Mouse (Mus musculus) lung, postnatal 10 days (tissue): ENCODE measurements around the gene Strada.

ENCODE experiments used
- DNase-seq: peaks from one replicate; pipeline ENCODE4 v3.0.0; 2021

The Strada gene

DNA sequence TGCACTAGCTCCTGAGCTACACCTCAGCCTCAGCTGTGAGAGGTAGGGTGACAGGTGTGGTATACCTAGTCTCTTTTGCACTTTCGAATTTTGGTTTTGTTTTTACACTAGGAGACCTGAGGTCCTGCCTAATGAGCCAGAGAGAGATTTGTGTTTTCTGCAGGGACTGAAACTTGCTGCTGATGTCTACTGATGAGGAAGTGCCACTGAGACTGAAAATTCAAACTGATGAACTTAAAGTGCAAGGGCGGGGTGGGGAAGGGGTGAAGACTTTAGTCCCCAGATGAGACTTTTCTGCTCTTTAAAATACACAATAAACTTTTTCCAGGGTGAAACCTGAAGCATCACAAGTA is 21.5 kb downstream of the Strada start:
- DNase-seq = no peak

DNA sequence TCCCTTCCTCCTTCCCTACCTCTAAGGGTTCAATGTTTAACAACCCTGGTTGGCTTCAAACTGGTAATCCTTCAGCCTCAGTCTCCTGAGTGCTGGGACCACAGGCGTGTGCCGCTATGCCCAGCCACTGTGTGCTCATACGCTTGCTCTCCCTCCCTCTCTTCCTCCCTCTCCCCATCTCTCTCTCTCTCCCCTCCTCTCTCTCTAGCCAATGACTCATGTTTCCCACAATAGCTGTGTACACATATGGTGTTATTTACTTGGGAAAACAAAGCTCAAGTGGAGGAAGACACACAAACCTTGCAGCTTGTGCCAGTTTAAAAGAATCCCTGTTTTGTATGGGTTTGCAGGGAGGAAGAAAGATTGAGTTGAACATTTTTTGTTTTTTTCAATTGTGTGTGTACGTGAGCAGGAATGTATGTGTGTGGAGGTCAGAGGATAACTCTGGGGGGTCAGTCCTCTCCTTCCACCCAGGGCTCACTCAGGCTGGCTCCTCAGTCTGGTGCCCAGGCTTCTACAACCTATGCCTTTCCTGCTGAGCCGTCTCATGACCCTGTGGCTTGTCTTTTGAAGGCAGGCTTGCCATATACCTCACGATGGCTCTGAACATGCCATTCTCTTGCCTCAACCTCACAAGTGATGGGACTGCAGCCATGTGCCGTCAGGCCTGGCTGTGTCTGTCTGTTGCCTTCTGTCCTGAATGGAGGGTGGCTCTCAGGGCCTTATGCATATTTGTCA is 22.1 kb downstream of the Strada start:
- DNase-seq = no peak

DNA sequence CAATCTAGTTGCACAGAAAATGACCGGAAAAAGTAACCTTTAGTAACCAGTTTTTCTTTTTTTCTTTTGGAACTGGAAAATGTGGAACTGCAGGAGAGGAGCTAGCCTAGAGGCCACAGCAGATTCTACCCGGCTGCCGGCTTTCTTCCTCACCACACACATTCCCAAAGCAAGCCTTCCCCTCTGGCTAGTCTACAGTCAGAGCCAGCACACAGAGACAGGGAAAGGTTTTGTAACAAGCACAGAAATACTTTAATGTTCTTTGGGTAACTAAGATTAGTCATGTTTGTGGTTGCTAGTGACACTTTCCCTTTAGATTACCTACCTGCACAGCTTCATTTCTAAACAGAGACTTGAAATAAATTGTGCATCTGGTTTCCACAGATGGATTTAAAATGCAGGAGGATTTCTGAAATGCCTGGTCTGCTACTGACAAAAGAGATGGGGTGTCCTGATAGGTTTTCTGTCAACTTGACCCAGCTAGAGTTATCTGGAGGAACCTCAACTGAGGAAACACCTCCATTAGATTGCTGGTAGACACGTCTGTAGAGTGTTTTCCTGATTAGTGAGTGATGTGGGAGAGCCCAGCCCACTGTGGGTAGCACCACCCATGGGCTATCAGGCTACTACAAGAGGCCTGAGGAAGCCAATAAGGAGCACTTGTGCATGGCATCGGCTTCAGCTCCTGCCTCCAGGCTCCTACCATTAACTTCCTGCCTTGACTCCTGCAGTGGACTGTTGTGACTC is 23.8 kb downstream of the Strada start:
- no peak for DNase-seq

DNA sequence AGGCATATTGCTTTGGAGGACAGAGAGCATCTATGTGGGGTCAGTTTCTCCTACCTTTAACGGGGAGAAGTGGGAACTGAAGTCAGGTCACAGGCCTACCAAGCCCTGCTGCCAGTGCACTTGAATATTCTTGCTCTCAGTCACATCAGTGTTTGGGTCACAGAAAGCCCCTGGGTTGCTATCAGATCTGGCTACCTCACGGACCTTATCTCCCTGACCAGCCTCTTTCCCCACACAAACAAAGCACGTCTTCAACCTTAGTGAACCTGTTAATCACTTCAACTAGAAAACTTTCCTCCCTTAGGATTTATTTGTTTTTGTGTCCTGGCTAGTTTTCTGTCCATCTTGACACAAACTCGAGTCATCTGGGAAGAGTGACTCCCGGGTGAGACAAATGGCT is 25.6 kb downstream of the Strada start:
- DNase-seq = no peak

DNA sequence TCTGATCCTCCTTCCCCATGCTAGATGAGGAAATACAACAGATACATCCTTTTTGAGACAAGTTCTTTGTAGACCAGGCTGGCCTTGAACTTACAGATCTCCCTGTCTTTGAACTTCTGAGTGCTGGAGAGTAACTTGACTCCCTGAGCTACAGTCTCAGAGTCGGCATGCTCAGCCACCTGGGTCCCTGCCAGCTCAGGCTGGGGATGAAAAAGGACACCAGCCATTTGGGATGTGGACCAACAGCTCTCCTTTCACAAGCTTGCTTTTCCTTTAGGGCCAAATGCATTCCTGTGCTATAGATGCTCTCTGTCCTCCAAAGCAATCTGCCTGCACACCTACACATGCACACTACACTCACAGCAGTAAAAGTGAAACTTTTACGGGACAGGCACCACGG is 26.9 kb downstream of the Strada start:
- DNase-seq = no peak

DNA sequence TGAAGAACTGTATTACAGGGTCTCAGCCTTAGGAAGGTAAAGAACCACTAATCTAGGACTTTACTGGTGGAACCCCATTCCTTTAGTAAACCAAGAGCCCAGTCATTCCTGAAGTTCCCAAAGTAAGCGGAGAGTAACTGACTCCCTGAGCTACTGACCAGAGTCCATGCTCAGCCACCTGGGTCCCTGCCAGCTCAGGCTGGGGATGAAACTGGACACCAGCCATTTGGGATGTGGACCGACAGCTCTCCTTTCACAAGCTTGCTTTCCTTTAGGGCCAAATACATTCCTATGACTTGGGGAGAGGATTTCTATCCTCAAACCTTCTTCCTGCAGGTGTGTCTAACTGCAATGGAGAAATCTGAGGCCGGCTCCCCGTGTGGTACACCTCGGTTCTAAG is 27.6 kb downstream of the Strada start:
- no peak for DNase-seq

DNA sequence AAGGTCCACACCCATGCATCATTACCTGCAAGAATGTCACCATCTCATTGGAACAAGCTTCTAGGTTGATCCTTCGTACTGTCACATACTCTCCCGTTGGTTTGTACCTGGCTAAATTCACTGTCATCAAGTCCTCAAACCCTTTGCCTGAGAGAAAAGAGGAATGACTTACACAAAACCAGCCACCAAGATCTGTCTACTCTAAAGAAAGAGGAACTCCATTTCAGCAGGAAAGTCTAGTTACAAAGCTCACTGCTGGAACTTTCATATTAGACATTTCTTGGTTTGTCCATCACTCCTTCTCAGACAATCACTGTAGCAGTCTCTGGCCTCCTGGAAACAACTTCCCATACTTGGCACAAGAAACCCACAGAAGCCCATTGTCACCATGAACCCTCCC is 28.7 kb downstream of the Strada start:
- no peak for DNase-seq

DNA sequence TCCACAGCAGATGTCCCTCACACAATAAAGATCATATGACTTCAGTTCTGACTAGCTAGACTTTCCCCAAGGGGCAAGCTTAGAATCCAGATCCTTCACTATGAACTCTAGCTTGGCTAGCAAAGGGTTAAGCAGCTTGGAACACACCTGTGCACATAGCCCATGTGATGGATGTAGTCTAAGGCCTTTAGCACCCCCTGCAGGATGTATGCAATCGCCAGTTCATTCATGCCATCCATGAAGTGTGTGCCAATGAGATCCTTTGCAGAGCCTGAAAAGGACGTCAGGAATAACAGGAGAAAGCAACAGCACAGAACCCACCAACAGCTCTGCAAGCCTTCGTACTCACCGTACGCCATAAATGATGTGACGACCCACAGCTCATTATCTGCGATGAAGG is 31.2 kb downstream of the Strada start:
- DNase-seq = peak; percentile 67

DNA sequence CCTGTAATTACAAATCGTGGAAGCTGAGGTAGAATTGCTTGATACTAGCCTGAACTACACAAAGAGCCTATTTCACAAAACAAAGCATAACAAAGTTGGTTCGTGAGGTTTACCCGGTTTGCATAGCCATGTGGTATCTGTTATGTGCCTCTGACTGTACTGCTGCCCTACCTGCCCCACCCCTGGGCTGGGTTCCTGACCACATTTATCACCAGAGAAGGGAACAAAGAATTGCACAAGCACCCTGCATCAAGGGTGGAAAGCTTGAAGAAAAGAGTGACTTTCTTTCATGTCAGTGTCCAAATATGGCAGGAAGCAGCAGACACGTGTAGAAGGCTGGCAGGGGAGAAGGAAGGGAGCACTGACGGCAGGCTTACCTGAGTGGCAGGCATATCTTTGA is 34.5 kb downstream of the Strada start:
- no peak for DNase-seq

DNA sequence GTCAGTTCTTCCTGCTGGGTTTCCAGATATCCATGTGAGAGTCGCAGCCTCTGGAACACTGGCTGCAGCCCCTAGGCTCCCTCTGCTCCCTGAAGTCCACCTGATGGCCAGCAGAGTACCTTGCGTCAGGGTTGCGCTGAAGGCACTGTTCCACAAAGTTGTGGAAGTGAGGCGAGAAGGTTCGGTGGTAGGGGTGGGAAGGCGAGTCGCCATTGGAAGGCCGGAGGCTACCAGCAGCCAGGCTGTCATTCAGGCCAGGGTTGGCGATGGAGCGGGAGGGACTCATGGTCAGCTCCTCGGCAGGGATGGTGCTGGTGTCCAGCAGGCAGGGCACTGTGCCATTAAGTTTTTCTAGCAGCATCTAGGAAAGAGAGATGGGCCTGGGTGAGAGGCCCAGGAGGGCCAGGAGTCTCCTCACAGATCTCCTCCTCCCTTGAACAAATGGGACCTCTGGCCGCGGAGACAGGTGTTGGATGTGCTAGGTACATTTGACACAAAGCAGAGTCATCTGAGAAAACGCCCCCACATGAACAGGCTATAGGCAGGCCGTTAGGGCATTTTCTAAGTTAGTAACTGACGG is 37.3 kb downstream of the Strada start:
- DNase-seq = no peak

DNA sequence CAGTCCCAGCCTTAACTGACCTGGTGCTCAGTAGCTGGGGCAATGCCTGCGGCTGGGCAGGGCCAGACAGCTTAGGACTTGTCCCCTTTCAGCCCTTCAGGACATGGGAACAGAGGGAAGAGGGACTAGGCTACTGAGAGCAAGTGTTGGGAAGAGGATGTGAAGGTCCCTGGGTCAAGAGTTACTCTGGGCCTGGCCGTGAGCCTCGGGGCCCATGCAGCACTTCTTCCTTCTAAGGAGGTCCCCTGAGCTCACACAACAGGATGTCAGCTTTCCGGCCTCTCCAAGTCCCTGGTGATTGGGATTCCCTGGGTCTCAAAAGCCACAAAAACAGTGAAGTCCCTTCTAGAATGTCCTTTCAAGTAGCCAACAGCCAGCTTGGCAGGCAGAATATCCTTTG is 38.4 kb downstream of the Strada start:
- DNase-seq = peak; percentile 34

DNA sequence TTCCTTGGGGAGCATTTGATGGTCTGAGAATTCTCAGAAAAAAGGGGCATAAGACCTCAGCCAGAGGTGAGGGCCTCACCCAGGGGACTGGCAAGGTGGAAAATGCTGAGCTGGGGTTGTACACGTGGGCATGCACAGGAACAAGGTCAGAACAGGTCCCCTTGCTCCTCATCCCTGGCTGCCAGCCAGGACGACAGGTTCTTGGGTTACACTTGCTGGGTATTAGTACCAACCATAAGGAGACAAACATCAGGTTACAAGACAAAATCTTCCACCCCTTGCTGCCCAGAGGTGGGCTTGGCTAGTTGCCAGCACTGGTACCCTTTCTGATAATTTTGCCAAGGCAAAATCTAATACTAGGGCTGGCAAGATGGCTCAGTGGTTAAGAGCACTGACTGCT is 39.7 kb downstream of the Strada start:
- no peak for DNase-seq

DNA sequence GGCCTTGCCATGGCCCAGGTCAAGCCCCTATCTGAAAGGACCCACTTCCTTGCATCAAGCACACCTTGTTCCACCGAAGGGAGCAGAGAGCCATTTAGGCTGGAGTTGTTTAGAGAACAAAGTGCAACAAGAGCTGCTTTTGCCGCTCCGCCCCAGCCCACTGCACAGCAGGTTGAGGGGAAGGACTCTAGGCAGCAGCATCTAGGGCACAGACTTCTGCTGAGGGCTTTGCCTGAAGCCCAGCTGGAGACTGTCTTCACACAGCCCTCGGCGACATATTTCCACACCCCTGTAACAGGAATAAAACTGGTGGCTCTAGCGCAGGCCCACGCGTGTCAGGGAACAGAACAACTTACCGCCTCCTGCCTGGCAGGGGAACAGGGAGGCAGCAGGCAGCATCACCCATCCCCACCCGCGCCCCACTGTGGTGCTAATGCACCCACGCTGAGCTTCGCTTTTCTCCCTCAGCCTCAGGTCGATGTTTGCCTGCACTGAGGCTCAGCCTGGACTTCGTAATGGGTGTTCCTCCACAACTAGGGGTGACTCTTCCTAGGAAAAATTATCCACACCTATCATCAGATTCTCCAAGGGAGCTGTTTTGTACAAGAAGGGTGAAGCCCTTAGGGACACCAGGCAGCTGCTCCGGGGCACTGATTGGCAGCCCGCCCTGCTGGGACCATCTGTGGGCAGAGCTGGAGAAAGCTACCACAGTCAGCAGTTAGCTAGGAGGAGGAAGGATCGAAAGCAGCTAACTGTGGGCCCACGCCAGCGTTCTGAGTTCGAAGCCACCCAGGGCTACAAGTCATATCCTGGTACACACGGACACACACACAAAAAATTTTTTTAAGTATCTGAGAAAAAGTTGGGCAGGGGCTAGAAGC is 40.9 kb downstream of the Strada start, which contains the start of the genes Gm10840 and Limd2:
Gene Gm10840, plus strand, starts transcription at position 10 of the 881 bp plus-strand sequence.
Gene Limd2, minus strand, starts transcription at position 20 of the 881 bp plus-strand sequence.
- peak; percentile 74 for DNase-seq

DNA sequence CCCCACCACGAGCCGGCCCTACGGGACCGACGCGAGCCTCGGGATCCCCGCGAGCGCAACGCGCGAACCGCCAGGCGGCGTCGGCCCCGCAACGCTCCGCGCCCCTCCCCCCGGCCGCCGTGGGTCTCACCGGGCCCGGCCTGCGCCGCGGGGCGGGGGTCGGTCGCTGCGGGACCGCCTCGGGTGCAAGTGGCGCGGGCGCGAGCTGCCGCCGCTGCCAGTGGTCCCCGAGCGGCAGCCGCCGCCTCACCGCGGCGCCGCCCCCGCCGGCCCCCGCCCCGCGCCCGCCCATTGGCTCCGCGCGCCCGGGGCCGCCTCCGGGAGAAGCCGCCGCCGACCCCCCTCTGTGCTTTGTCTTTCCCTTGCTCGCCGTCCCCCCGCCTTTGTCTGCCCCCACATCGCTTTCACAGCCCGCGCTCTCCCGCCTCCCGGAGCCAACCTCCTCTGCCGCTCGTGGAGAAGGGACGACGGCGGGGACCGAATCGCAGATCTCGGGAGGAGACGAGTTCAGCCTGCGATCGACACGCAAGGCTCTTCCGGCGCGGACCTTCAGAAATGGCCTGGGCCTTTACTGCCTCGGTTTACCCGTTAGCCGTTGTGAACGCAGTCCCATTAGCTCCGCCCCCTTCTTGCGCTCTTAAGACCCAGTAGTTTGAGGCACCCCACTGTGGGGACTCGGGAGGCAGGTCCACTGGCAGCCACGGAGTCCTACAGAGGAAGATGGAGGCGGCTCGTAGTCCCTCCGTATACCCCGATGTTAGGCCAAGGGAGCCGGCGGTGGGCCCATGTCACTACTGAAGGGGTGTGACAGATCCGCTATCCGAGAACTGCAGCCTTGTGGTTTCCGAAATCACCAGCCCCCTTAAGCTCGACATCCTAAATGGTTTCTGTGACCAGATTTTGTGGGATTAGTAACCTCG is 41.8 kb downstream of the Strada start:
- peak; percentile 88 for DNase-seq

DNA sequence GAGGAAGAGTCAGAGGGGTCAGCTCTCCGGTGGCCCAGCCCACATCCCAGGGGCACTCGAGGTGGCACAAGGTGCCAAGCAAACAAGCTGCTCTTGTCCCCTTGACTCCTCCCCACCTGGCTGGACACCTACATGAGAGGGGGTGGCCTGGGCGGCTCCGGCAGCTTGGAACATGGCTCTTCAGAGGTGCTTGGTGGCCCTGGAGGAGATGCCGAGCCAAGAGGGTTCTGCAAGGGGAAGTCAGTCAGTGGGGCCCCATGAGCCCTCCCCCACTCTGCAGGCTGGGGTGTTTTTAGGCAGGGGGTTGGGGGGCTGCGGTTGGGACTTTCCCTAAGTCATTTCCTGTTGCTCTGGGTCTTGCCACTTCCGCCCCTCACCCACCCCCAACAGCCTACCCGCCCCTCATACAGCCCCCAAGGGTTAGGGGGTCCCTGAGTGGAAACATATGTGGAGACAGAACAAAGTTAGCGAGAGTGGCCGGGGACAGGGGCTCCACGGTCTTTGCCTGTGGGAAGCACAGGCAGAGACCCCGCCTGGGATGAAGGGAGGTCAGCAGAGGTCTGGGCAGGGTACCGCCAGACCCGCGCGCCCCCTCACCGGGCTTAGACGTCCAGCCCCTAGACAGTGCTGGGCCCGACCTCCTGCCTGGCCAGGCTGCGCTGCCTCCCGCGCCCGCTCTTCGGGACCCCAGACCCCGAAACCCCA is 42.6 kb downstream of the Strada start:
- peak; percentile 87 for DNase-seq

DNA sequence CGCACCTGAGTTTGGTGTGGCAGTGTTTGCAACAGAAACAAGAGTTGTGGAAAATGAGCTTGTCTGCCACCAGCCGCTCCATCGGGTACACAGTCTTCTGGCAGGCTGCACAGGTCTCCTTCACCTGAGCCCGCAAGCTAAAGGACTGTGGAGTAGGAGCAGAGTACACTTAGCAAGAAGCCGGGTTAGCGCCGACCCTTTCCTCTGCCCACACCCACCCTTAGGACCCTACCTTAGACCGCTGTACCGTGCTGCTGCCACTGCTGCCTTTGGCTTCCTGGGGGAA is 43.1 kb downstream of the Strada start:
- no peak for DNase-seq

DNA sequence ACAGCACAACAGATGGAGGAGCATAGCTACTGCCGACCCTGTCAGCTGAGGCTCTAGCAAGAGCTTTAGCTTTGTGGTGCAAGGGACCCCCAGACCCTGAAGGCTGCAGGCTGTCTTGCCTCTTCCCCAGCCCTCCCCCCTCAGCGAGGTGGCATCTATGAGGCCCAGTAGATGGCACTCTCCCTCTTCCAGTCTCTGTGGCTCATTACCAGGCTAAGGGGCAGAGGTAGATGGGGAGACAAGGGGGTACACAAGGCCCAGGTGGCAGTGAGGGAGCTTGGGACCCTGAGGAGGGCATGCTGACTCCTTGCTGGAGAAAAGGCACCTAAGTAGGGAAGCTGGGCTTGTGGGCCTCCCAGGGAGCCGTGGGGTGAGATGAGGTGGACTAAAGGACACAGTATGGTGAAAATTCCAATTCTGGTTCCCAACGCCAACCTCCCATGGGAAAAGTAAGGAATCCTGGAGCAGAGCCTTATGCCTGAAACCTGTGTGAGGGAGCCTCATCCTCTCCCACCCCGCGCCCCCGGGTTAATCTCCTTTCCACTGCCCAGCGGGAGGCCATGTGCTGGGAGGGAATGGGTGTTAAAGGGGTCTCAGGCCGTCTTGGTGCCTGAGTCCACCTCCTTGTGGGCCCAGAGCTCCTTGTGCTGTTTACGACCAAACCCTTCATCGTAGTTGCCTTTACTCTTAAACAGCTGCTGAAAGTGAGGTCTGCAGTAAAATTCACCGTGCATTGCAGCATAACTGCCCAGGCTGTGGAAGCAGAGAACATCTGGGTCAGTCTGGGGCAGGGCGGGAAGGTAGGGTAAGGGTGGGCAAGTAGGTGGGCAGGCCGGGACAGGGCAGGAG is 43.7 kb downstream of the Strada start:
- DNase-seq = peak; percentile 57

DNA sequence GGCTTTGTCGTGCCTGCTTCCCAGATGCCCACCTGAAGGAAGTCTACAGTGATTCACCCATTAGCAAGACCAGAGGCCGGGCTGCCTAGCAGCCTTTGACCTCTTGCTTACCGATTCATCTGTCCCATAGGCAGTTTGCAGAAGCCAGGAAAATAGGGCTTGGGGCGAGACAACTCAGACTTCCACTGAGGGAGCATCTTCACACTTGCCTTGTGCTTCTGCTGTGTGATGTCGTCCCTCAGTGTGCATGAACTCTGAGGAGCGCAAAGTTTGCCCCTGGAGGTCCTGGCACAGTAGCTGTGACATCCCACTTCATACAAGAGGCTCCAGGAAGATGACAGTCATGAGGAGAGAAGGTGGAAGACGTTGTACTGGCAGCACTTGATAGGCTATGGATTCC is 44.8 kb downstream of the Strada start:
- DNase-seq = no peak

DNA sequence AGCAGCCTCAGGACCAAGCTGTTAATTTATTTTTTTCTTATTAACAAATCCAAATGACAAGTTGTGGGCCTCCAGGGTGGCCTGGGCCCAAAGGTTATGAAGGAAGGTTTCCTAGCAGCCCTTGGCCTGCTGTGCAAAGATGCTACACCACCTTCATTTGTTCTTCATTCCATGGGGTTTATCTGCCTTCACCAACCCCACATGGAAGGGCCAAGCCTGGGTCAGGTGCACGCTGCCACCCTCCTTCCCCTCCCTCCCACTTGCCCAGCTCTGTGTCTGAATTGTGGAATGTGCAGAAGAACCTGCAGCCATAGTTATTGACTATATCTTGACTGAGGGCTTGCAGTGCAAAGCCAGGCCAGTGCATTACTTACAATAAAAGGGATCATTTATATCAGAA is 45.7 kb downstream of the Strada start:
- DNase-seq = no peak

DNA sequence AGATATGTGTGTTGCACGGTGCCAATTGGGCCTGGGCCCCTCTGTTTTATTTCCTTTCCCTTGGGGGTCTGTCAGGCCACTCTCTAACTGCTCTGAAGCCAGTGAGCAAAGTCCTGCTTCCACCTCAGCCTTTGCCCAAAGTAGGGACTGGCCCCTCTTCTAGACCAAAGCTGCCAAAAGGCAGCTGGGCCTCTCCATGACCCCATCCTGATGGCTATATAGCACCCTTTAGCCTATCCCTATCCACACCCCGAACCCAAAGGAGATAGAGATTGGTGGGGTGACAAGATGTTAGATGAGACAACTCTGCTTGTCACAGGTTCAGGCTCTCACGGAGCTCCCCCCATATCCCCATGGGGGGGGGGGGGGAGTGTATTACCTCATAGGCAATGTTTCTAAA is 46.2 kb downstream of the Strada start:
- DNase-seq = no peak

DNA sequence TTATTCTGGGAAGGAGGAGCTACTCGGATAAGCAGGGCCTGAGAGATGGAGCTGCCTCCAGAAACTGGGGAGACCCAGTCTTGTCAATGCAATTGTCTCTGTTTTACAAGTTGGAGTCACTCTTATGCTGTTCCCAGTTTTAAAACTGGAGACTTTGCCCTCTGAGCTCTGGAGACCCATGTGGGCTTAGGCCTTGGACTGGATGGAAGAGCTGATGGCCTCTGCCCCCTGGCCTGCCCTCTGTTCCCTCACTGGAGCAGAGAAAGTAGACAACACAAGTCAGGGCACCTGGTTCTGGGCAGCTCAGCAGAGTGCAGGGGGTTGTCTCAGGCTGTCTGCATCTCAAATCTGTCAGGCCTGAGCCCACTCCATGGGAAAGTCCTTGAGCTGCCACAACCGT is 47.2 kb downstream of the Strada start:
- DNase-seq = no peak
